Mouse (Mus musculus) embryonic stem cell, embryonic (primary cell): ENCODE results near the gene Aif1l.

Source experiments
- CTCF ChIA-PET, 4 experiments: fragments of 300-600 bp in 2 of 4; fragments of 350-600 bp in 2 of 4; sonication (Branson Sonifier 250); formaldehyde crosslinking; loops; one replicate each; lab custom pipeline; 2022; ENCODE audit warnings: inconsistent platforms in 2 of 4; lab: Charles Lee
- POLR2A ChIA-PET, 4 experiments: fragments of 300-600 bp in 2 of 4; fragments of 350-600 bp in 2 of 4; sonication (Branson Sonifier 250); formaldehyde crosslinking; loops; one replicate each; lab custom pipeline; 2022; ENCODE audit warnings: antibody characterized with exemption in 4 of 4, inconsistent platforms in 1 of 4; lab: Charles Lee

Gene Aif1l

GRCm38 (mm10) chr2:31964191-31964590, 14.3 kb downstream of the Aif1l start:
- ChIA-PET POLR2A (interaction anchor here in 2 of 4 experiments (0.6 to 0.8 kb wide), 2 partner anchors 14 to 218 kb away, joined by 3 to 5 read pairs; no protein-coding TSS in a partner anchor), CTCF (interaction anchor here in 2 of 4 experiments (0.6 to 1.4 kb wide), 5 partner anchors 9 to 170 kb away, joined by 3 to 10 read pairs (median 5); partner anchors contain the start of gene Nup214 (in 1 of the 2))

GRCm38 (mm10) chr2:31965110-31965509, 15.2 kb downstream of the Aif1l start:
- CTCF ChIA-PET, result interaction anchor here (0.5 to 1.4 kb wide), 38 partner anchors 9 to 1408 kb away, joined by 3 to 14 read pairs (median 3); partner anchors contain the start of gene Nup214 (in 2 of the 4)
- POLR2A ChIA-PET, result interaction anchor here in 2 of 4 experiments (0.6 to 1.4 kb wide), 6 partner anchors 9 to 792 kb away, joined by 3 to 4 read pairs (median 3); partner anchors contain the start of gene Nup214 (in 1 of the 2)

GRCm38 (mm10) chr2:31966801-31967200, 16.9 kb downstream of the Aif1l start:
- ChIA-PET CTCF (interaction anchor here in 3 of 4 experiments (0.6 to 0.7 kb wide), 3 partner anchors 56 to 479 kb away, joined by 3 read pairs; no protein-coding TSS in a partner anchor), POLR2A (interaction anchor here in 1 of 4 experiments (1.3 kb wide), 1 partner anchor 12 kb away, joined by 3 read pairs; no protein-coding TSS in a partner anchor)

GRCm38 (mm10) chr2:31972589-31972988, 22.6 kb downstream of the Aif1l start:
- ChIA-PET POLR2A (interaction anchor here in 2 of 4 experiments (1.1 to 6.3 kb wide), 8 partner anchors 11 to 97 kb away, joined by 3 to 45 read pairs (median 6); no protein-coding TSS in a partner anchor), CTCF (interaction anchor here in 1 of 4 experiments (0.6 kb wide), 1 partner anchor 29 kb away, joined by 3 read pairs; no protein-coding TSS in a partner anchor)

- CTCF ChIA-PET, result interaction anchor here in 3 of 4 experiments (0.5 to 1.7 kb wide), 8 partner anchors 9 to 286 kb away, joined by 3 to 10 read pairs (median 3); no protein-coding TSS in a partner anchor
- POLR2A ChIA-PET, result interaction anchor here in 3 of 4 experiments (0.6 to 6.3 kb wide), 51 partner anchors 9 to 667 kb away, joined by 3 to 45 read pairs (median 4); partner anchors contain the start of genes Abl1 (in 1 of the 3) and Swi5 (in 1 of the 3)
Measured at GRCm38 (mm10) chr2:31974141-31974808, 24.3 kb downstream of the Aif1l start, which contains the start of gene Nup214. TSS of gene Nup214 (plus strand) at chr2:31974436.

- CTCF ChIA-PET, result interaction anchor here in 2 of 4 experiments (0.5 to 1.7 kb wide), 6 partner anchors 10 to 286 kb away, joined by 3 to 10 read pairs (median 3); no protein-coding TSS in a partner anchor
- POLR2A ChIA-PET, result interaction anchor here in 3 of 4 experiments (0.6 to 6.3 kb wide), 47 partner anchors 10 to 662 kb away, joined by 3 to 45 read pairs (median 4); partner anchors contain the start of genes Abl1 (in 1 of the 3) and Swi5 (in 1 of the 3)
Measured at GRCm38 (mm10) chr2:31974809-31975371, 25.0 kb downstream of the Aif1l start.

GRCm38 (mm10) chr2:31987774-31988173, 37.8 kb downstream of the Aif1l start:
- ChIA-PET POLR2A (interaction anchor here in 2 of 4 experiments (1.8 to 9.1 kb wide), 4 partner anchors 8 to 19 kb away, joined by 5 to 92 read pairs (median 11); no protein-coding TSS in a partner anchor), CTCF (interaction anchor here in 1 of 4 experiments (1.6 kb wide), 1 partner anchor 23 kb away, joined by 5 read pairs; no protein-coding TSS in a partner anchor)

GRCm38 (mm10) chr2:31990961-31991360, 41.0 kb downstream of the Aif1l start:
- ChIA-PET POLR2A (interaction anchor here in 3 of 4 experiments (0.6 to 9.1 kb wide), 12 partner anchors 8 to 38 kb away, joined by 3 to 92 read pairs (median 4); partner anchors contain the start of gene Nup214 (in 1 of the 3)), CTCF (interaction anchor here in 2 of 4 experiments (0.6 to 1.0 kb wide), 5 partner anchors 17 to 49 kb away, joined by 3 to 4 read pairs (median 3); partner anchors contain the start of gene Nup214 (in 1 of the 2))

GRCm38 (mm10) chr2:31994896-31995295, 45.0 kb downstream of the Aif1l start:
- CTCF ChIA-PET, result interaction anchor here in 1 of 4 experiments (0.7 kb wide), 1 partner anchor 10 kb away, joined by 3 read pairs; no protein-coding TSS in a partner anchor
- POLR2A ChIA-PET, result interaction anchor here in 2 of 4 experiments (1.0 to 6.3 kb wide), 6 partner anchors 8 to 20 kb away, joined by 3 to 26 read pairs (median 4); partner anchors contain the start of gene Nup214 (in 1 of the 2)

GRCm38 (mm10) chr2:31996060-31996459, 46.1 kb downstream of the Aif1l start:
- CTCF ChIA-PET, result interaction anchor here in 2 of 4 experiments (0.5 to 2.8 kb wide), 2 partner anchors 15 to 509 kb away, joined by 3 to 11 read pairs; no protein-coding TSS in a partner anchor
- POLR2A ChIA-PET, result interaction anchor here in 2 of 4 experiments (0.7 to 6.3 kb wide), 6 partner anchors 9 to 22 kb away, joined by 3 to 26 read pairs (median 6); no protein-coding TSS in a partner anchor

GRCm38 (mm10) chr2:31997539-31997938, 47.6 kb downstream of the Aif1l start:
- CTCF ChIA-PET, result interaction anchor here in 1 of 4 experiments (0.5 to 2.8 kb wide), 2 partner anchors 14 to 150 kb away, joined by 4 to 11 read pairs; no protein-coding TSS in a partner anchor

GRCm38 (mm10) chr2:31998443-31998842, 48.5 kb downstream of the Aif1l start:
- ChIA-PET POLR2A (interaction anchor here in 3 of 4 experiments (0.7 to 1.4 kb wide), 7 partner anchors 8 to 196 kb away, joined by 3 to 5 read pairs (median 4); no protein-coding TSS in a partner anchor), CTCF (interaction anchor here in 1 of 4 experiments (1.0 to 2.8 kb wide), 2 partner anchors 13 kb away, joined by 3 to 11 read pairs; no protein-coding TSS in a partner anchor)

More at GRCm38 (mm10) chr2:31997539-31997938, 47.6 kb downstream of the Aif1l start:
- POLR2A ChIA-PET, result interaction anchor here in 2 of 4 experiments (1.3 to 6.3 kb wide), 4 partner anchors 8 to 22 kb away, joined by 4 to 26 read pairs (median 10); no protein-coding TSS in a partner anchor

GRCm38 (mm10) chr2:32008311-32008710, 58.4 kb downstream of the Aif1l start:
- ChIA-PET POLR2A (interaction anchor here in 2 of 4 experiments (0.6 to 14.3 kb wide), 31 partner anchors 8 to 539 kb away, joined by 3 to 144 read pairs (median 4); partner anchors contain the start of genes Nup214 (in 2 of the 2) and Swi5 (in 2 of the 2)), CTCF (interaction anchor here in 1 of 4 experiments (0.7 kb wide), 1 partner anchor 229 kb away, joined by 3 read pairs; no protein-coding TSS in a partner anchor)

GRCm38 (mm10) chr2:32008716-32009115, 58.8 kb downstream of the Aif1l start:
- CTCF ChIA-PET, result interaction anchor here in 2 of 4 experiments (0.5 to 0.7 kb wide), 2 partner anchors 52 to 228 kb away, joined by 3 to 7 read pairs; no protein-coding TSS in a partner anchor
- POLR2A ChIA-PET, result interaction anchor here in 2 of 4 experiments (0.6 to 14.3 kb wide), 33 partner anchors 9 to 540 kb away, joined by 3 to 144 read pairs (median 4); partner anchors contain the start of genes Nup214 (in 2 of the 2) and Swi5 (in 2 of the 2)

- CTCF ChIA-PET, result interaction anchor here in 2 of 4 experiments (1.5 to 1.6 kb wide), 2 partner anchors 9 kb away, joined by 7 read pairs; no protein-coding TSS in a partner anchor
- POLR2A ChIA-PET, result interaction anchor here (0.6 to 9.9 kb wide), 14 partner anchors 8 to 527 kb away, joined by 3 to 144 read pairs (median 3); partner anchors contain the start of gene Nup214 (in 1 of the 4)
Measured at GRCm38 (mm10) chr2:32019704-32020103, 69.8 kb downstream of the Aif1l start.

- ChIA-PET CTCF (interaction anchor here in 1 of 4 experiments (1.6 kb wide), 1 partner anchor 10 kb away, joined by 7 read pairs; no protein-coding TSS in a partner anchor), POLR2A (interaction anchor here in 3 of 4 experiments (0.6 to 9.9 kb wide), 12 partner anchors 8 to 342 kb away, joined by 3 to 144 read pairs (median 3); partner anchors contain the start of gene Nup214 (in 1 of the 3))
Measured at GRCm38 (mm10) chr2:32020229-32020628, 70.3 kb downstream of the Aif1l start.
